Mouse (Mus musculus) CH12.LX (cell line): ENCODE results near the gene Gm4881. TPM values are rescaled to one million over a fixed set of nuclear protein-coding genes. Genes with fewer than 3 reads are reported as not detected.

ENCODE experiments used
- DNase-seq: peaks from one replicate; pipeline ENCODE4 v3.0.0-alpha.2; 2013; ENCODE audit errors: extremely low read depth
- H3K27ac ChIP-seq: 2 replicates; pipeline ENCODE4 v1.5.1; 2012; ENCODE audit warnings: low read depth, mild to moderate bottlenecking, control low read depth, moderate library complexity; ENCODE audit not compliant: insufficient read depth
- H3K27me3 ChIP-seq: replicated peaks from 2 replicates; pipeline ENCODE3; 2012; ENCODE audit warnings: inconsistent platforms
- H3K36me3 ChIP-seq, 2 experiments: replicated peaks in 1 of 2; 2 replicates each; pipeline versions ENCODE3 to v1.6.1; 2012; ENCODE audit warnings: inconsistent platforms in 1 of 2, low read length in 1 of 2, mild to moderate bottlenecking in 1 of 2, mixed read lengths in 1 of 2, moderate library complexity in 1 of 2; ENCODE audit not compliant: control insufficient read depth in 1 of 2, insufficient read depth in 1 of 2
- H3K4me1 ChIP-seq, 2 experiments: 2 replicates each; pipeline ENCODE4 v1.6.1; 2012; ENCODE audit warnings: inconsistent platforms in 1 of 2, moderate library complexity in 1 of 2; ENCODE audit not compliant: insufficient read depth in 2 of 2, control insufficient read depth in 1 of 2
- H3K4me2 ChIP-seq: 2 replicates; pipeline ENCODE4 v1.6.1; 2012; ENCODE audit warnings: low read depth, mild to moderate bottlenecking, control low read depth; ENCODE audit not compliant: poor library complexity, insufficient read depth, severe bottlenecking
- H3K4me3 ChIP-seq, 3 experiments: fragments of 150-350 bp in 1 of 3; sonication (generic) in 1 of 3; replicated peaks in 1 of 3; 2 replicates each; pipeline versions ENCODE3 to v1.5.1; 2011 to 2012; ENCODE audit warnings: low read depth in 2 of 3, low read length in 2 of 3, mild to moderate bottlenecking in 2 of 3, moderate library complexity in 2 of 3, control low read depth in 1 of 3, improper control_type of control experiment in 1 of 3, inconsistent platforms in 1 of 3, mixed read lengths in 1 of 3; ENCODE audit not compliant: poor library complexity in 1 of 3
- H3K79me2 ChIP-seq: replicated peaks from 2 replicates; pipeline ENCODE4 v1.6.1; 2012; ENCODE audit warnings: mild to moderate bottlenecking, moderate library complexity; ENCODE audit not compliant: control insufficient read depth, poor library complexity, insufficient read depth, severe bottlenecking; ENCODE audit errors: extremely low read depth
- H3K9ac ChIP-seq: 2 replicates; pipeline ENCODE4 v1.6.1; 2012; ENCODE audit warnings: low read depth, mild to moderate bottlenecking, control low read depth, moderate library complexity; ENCODE audit not compliant: insufficient read depth
- H3K9me3 ChIP-seq: replicated peaks from 2 replicates; pipeline ENCODE3; 2012; ENCODE audit warnings: low read length, inconsistent platforms, mixed read lengths
- BHLHE40 ChIP-seq: IDR thresholded peaks from 2 replicates; pipeline ENCODE4 v1.6.1; 2011; ENCODE audit warnings: mild to moderate bottlenecking, low read depth, low read length, improper control_type of control experiment
- CHD1 ChIP-seq: IDR thresholded peaks from 2 replicates; pipeline ENCODE4 v1.6.1; 2012; ENCODE audit warnings: low read depth, low read length, improper control_type of control experiment, inconsistent platforms
- CHD2 ChIP-seq: IDR thresholded peaks from 2 replicates; pipeline ENCODE4 v1.6.1; 2011; ENCODE audit warnings: low read length, improper control_type of control experiment
- CTCF ChIP-seq, 2 experiments: IDR thresholded peaks in 1 of 2; conservative IDR thresholded peaks in 1 of 2; 2 replicates each; pipeline ENCODE4 v1.5.1; 2011 to 2012; ENCODE audit warnings: low read depth in 2 of 2, low read length in 2 of 2, improper control_type of control experiment in 1 of 2, inconsistent platforms in 1 of 2, mild to moderate bottlenecking in 1 of 2, moderate library complexity in 1 of 2
- E2F4 ChIP-seq: IDR thresholded peaks from 2 replicates; pipeline ENCODE4 v1.6.1; 2011; ENCODE audit warnings: low read depth, low read length, improper control_type of control experiment; ENCODE audit not compliant: insufficient replicate concordance
- ELF1 ChIP-seq: IDR thresholded peaks from 2 replicates; pipeline ENCODE4 v1.6.1; 2014; ENCODE audit warnings: low read depth, mild to moderate bottlenecking, inconsistent platforms, low read length, improper control_type of control experiment
- EP300 ChIP-seq: IDR thresholded peaks from 2 replicates; pipeline ENCODE4 v1.6.1; 2011; ENCODE audit warnings: low read length, improper control_type of control experiment
- ETS1 ChIP-seq: conservative IDR thresholded peaks from 2 replicates; pipeline ENCODE4 v1.6.1; 2012; ENCODE audit warnings: low read depth, mild to moderate bottlenecking, inconsistent platforms, low read length, improper control_type of control experiment, moderate library complexity
- GABPA ChIP-seq: IDR thresholded peaks from 2 replicates; pipeline ENCODE4 v1.6.1; 2012; ENCODE audit warnings: low read depth, low read length, improper control_type of control experiment, inconsistent platforms; ENCODE audit not compliant: insufficient replicate concordance
- HCFC1 ChIP-seq: IDR thresholded peaks from 2 replicates; pipeline ENCODE4 v1.6.1; 2012; ENCODE audit warnings: low read depth, mild to moderate bottlenecking, inconsistent platforms, low read length, improper control_type of control experiment
- IRF4 ChIP-seq: IDR thresholded peaks from 2 replicates; pipeline ENCODE4 v1.6.1; 2014; ENCODE audit warnings: low read depth, mild to moderate bottlenecking, inconsistent platforms, low read length, improper control_type of control experiment
- JUN ChIP-seq: IDR thresholded peaks from 2 replicates; pipeline ENCODE4 v1.6.1; 2011; ENCODE audit warnings: low read depth, mild to moderate bottlenecking, low read length, improper control_type of control experiment, moderate library complexity; ENCODE audit not compliant: insufficient read depth
- JUND ChIP-seq: conservative IDR thresholded peaks from 2 replicates; pipeline ENCODE4 v1.6.1; 2011; ENCODE audit warnings: low read depth, low read length, improper control_type of control experiment
- KAT2A ChIP-seq: IDR thresholded peaks from 2 replicates; pipeline ENCODE4 v1.6.1; 2012; ENCODE audit warnings: low read length, improper control_type of control experiment, inconsistent platforms; ENCODE audit not compliant: insufficient replicate concordance
- MAFK ChIP-seq: IDR thresholded peaks from 2 replicates; pipeline ENCODE4 v1.6.1; 2011; ENCODE audit warnings: low read length, improper control_type of control experiment; ENCODE audit not compliant: insufficient replicate concordance
- MAX ChIP-seq: IDR thresholded peaks from 2 replicates; pipeline ENCODE4 v1.6.1; 2011; ENCODE audit warnings: low read length, improper control_type of control experiment
- MAZ ChIP-seq: IDR thresholded peaks from 2 replicates; pipeline ENCODE4 v1.6.1; 2012; ENCODE audit warnings: low read depth, mild to moderate bottlenecking, inconsistent platforms, low read length, improper control_type of control experiment, moderate library complexity
- MEF2A ChIP-seq: IDR thresholded peaks from 2 replicates; pipeline ENCODE4 v1.6.1; 2014; ENCODE audit warnings: low read depth, mild to moderate bottlenecking, inconsistent platforms, low read length, improper control_type of control experiment, borderline replicate concordance
- MXI1 ChIP-seq: IDR thresholded peaks from 2 replicates; pipeline ENCODE4 v1.6.1; 2011; ENCODE audit warnings: mild to moderate bottlenecking, low read depth, low read length, improper control_type of control experiment
- MYC ChIP-seq: IDR thresholded peaks from 2 replicates; pipeline ENCODE4 v1.6.1; 2011; ENCODE audit warnings: low read depth, mild to moderate bottlenecking, improper control_type of control experiment, low read length
- NELFE ChIP-seq: IDR thresholded peaks from 2 replicates; pipeline ENCODE4 v1.6.1; 2011; ENCODE audit warnings: low read depth, low read length, improper control_type of control experiment
- NRF1 ChIP-seq: IDR thresholded peaks from 2 replicates; pipeline ENCODE4 v1.6.1; 2014; ENCODE audit warnings: low read depth, mild to moderate bottlenecking, inconsistent platforms, low read length, improper control_type of control experiment, moderate library complexity
- PAX5 ChIP-seq: IDR thresholded peaks from 2 replicates; pipeline ENCODE4 v1.6.1; 2012; ENCODE audit warnings: low read length, inconsistent platforms, mixed read lengths
- POLR2A ChIP-seq: IDR thresholded peaks from 2 replicates; pipeline ENCODE4 v1.6.1; 2011; ENCODE audit warnings: low read depth, mild to moderate bottlenecking, improper control_type of control experiment, low read length
- POLR2AphosphoS2 ChIP-seq: IDR thresholded peaks from 2 replicates; pipeline ENCODE4 v1.6.1; 2011; ENCODE audit warnings: low read depth, low read length, improper control_type of control experiment
- RAD21 ChIP-seq: IDR thresholded peaks from 2 replicates; pipeline ENCODE4 v1.6.1; 2011; ENCODE audit warnings: low read depth, mild to moderate bottlenecking, low read length, improper control_type of control experiment, moderate library complexity
- RCOR1 ChIP-seq: conservative IDR thresholded peaks from 2 replicates; pipeline ENCODE4 v1.6.1; 2012; ENCODE audit warnings: low read depth, mild to moderate bottlenecking, inconsistent platforms, low read length, improper control_type of control experiment
- SIN3A ChIP-seq: IDR thresholded peaks from 2 replicates; pipeline ENCODE4 v1.6.1; 2012; ENCODE audit warnings: low read length, improper control_type of control experiment, inconsistent platforms
- SMC3 ChIP-seq: IDR thresholded peaks from 2 replicates; pipeline ENCODE4 v1.6.1; 2011; ENCODE audit warnings: low read depth, low read length, improper control_type of control experiment
- TBP ChIP-seq: conservative IDR thresholded peaks from 2 replicates; pipeline ENCODE4 v1.6.1; 2011; ENCODE audit warnings: low read depth, low read length, improper control_type of control experiment
- TCF12 ChIP-seq: IDR thresholded peaks from 2 replicates; pipeline ENCODE4 v1.6.1; 2014; ENCODE audit warnings: low read depth, mild to moderate bottlenecking, inconsistent platforms, low read length, improper control_type of control experiment
- UBTF ChIP-seq: IDR thresholded peaks from 2 replicates; pipeline ENCODE4 v1.6.1; 2012; ENCODE audit warnings: low read depth, mild to moderate bottlenecking, inconsistent platforms, low read length, improper control_type of control experiment, moderate library complexity
- USF1 ChIP-seq: IDR thresholded peaks from 2 replicates; pipeline ENCODE4 v1.6.1; 2014; ENCODE audit warnings: low read depth, mild to moderate bottlenecking, inconsistent platforms, low read length, improper control_type of control experiment
- USF2 ChIP-seq: conservative IDR thresholded peaks from 2 replicates; pipeline ENCODE4 v1.6.1; 2011; ENCODE audit warnings: low read depth, low read length, improper control_type of control experiment
- ZC3H11A ChIP-seq: IDR thresholded peaks from 2 replicates; pipeline ENCODE4 v1.6.1; 2012; ENCODE audit warnings: low read depth, mild to moderate bottlenecking, inconsistent platforms, low read length, improper control_type of control experiment
- ZKSCAN1 ChIP-seq: IDR thresholded peaks from 2 replicates; pipeline ENCODE4 v1.6.1; 2012; ENCODE audit warnings: low read depth, inconsistent platforms, low read length, improper control_type of control experiment, borderline replicate concordance
- ZMIZ1 ChIP-seq: IDR thresholded peaks from 2 replicates; pipeline ENCODE4 v1.6.1; 2012; ENCODE audit warnings: low read depth, mild to moderate bottlenecking, inconsistent platforms, low read length, improper control_type of control experiment
- ZNF384 ChIP-seq: IDR thresholded peaks from 2 replicates; pipeline ENCODE4 v1.6.1; 2012; ENCODE audit warnings: low read depth, low read length, improper control_type of control experiment, inconsistent platforms
- dilution Hi-C: fragments of 300-500 bp; cut with MboI; formaldehyde crosslinking; loops from 2 replicates; pipeline ENCODE4 v1.14.3; 2020; ENCODE audit warnings: low sequenced_read_pairs; ENCODE audit not compliant: extremely low pct_unique_long_range_greater_than_20kb, extremely low pct_ligation_motif_present
- in situ Hi-C: fragments of 300-500 bp; cut with MboI; formaldehyde crosslinking; loops from 3 replicates; pipeline ENCODE4 v1.14.3; 2019; ENCODE audit warnings: low sequenced_read_pairs, low pct_ligation_motif_present, low pct_unique_long_range_greater_than_20kb, mixed read lengths
- polyA plus RNA-seq: library from polyadenylated mRNA; unstranded; fragments of >175 nt; gene quantifications from 2 replicates; pipeline ENCODE4 v1.2.1, GENCODE M21; 2012; ENCODE audit warnings: low read depth; ENCODE audit not compliant: insufficient read length
- total RNA-seq, 2 experiments: library from RNA; depleted of rRNA; stranded (reverse); fragments of 300-350 nt in 1 of 2; fragments of >200 nt in 1 of 2; gene quantifications; 2 replicates each; pipeline ENCODE4 v1.2.3; 2012 to 2014

Gene Gm4881
- total and polyA plus RNA-seq, 3 experiments: not detected

DNA sequence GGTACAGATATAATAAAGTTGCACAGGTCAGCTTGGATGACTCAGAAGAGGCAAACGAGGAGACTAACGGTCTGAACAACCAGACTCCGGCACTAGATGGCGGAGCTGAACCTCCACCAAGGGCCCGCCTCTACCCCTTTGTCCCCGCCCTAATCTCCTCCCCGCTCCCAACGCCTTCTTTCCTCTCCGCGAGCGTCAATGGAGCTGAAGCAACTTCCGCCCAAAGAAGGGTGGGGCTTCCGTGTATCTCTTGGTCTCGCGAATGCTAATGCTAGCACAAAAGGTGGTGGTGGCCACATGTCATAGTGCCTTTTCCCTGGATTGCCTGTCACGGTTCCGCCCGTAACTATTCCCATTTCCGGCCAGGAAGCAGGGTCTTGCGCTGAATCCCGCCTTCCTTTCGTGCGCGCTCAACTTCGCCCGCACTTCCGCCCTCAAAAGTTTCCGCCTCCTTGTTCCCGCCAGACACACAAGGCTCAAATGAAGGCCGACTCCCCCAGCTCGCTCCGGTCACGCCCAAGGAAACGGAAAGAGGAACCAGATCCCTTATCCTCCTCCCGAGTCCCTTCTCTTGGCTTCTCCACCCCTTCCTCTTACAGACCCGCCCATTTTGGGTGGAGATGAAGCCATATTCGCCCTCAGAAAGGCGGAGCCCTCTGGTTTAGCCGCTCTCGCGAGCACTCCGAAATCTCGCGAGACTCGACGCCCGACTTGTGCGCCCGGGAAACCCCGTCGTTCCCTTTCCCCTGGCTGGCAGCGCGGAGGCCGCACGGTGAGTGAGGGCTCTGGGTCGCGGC lies 60.2 kb downstream of the Gm4881 start, which contains the start of gene Rps19:
TSS of gene Rps19 (plus strand) at position 476 of the 797 bp plus-strand sequence.
- in situ Hi-C loops (loop anchor here (5.0 kb wide), 1 partner anchor 37 kb away; no protein-coding TSS in a partner anchor), dilution Hi-C loops (no loop called here)
- Histone ChIP-seq H3K36me3 (peaks cover 36 to 43% of the 10 kb centered on the region in 2 experiments), H3K79me2 (peaks cover 42% of the 10 kb centered on the region), H3K4me1 (peaks cover 0 to 20% of the 10 kb centered on the region in 2 experiments; a peak in 2 of 4 replicates), H3K9me3 (no peaks in the 10 kb centered on the region), H3K4me3 (peak within 1 kb of the TSS; percentile 99 to 100 (median 100)), H3K9ac (peak within 1 kb of the TSS; percentile 100), H3K27ac (peak within 1 kb of the TSS; percentile 96), H3K27me3 (no peaks in the 10 kb centered on the region)
- peak; percentile 100 for DNase-seq
- TF ChIP-seq USF2 (no peak), TCF12 (peak; percentile 97), MYC (peak; percentile 68; the same call in 1 of the 2 replicates), USF1 (no peak), PAX5 (no peak), RCOR1 (no peak), MXI1 (no peak), MAX (no peak), CHD1 (no peak), POLR2A (peak; percentile 95), EP300 (no peak), SIN3A (no peak), HCFC1 (peak; percentile 80), JUN (no peak), E2F4 (peak; percentile 83; the same call in 1 of the 2 replicates), RAD21 (peak; percentile 33), ZKSCAN1 (no peak), IRF4 (no peak; the same call in 1 of the 2 replicates), MEF2A (peak; percentile 51; the same call in 1 of the 2 replicates), MAFK (no peak), ZC3H11A (no peak), SMC3 (peak; percentile 62), MAZ (no peak), NELFE (peak; percentile 94), ZNF384 (no peak), ELF1 (peak; percentile 94), ETS1 (no peak), ZMIZ1 (0 out of 2 replicates have a peak, but pooled peaks have one; percentile 65), POLR2AphosphoS2 (peak; percentile 92), TBP (peak; percentile 92), CTCF (conservative IDR thresholded peaks at IDR 0.05 in 1 of 2, IDR thresholded peaks at IDR 0.05 in 1 of 2; ENCODE audit: low read depth in 2 of 2, low read length in 2 of 2) (peak in 1 of 2 experiments; percentile 72; a peak in 2 of 4 replicates), NRF1 (0 out of 2 replicates have a peak, but pooled peaks have one; percentile 42), GABPA (no peak; the same call in 1 of the 2 replicates), BHLHE40 (0 out of 2 replicates have a peak, but pooled peaks have one; percentile 12), JUND (no peak), CHD2 (peak; percentile 100), UBTF (peak; percentile 81), KAT2A (peak; percentile 62; the same call in 1 of the 2 replicates)
- TF ChIP-seq, all 38 proteins: peak for 19
- H3K4me2 ChIP-seq: peak within 1 kb of the TSS; percentile 94; the same call in 1 of the 2 replicates
